Mouse (Mus musculus): ENCODE results near the gene Fgfr2. TPM values are rescaled to one million over a fixed set of nuclear protein-coding genes. Genes with fewer than 3 reads are reported as not detected.

Gene Fgfr2
- polyA plus RNA-seq, 1 experiment, result 12.0 TPM

DNA sequence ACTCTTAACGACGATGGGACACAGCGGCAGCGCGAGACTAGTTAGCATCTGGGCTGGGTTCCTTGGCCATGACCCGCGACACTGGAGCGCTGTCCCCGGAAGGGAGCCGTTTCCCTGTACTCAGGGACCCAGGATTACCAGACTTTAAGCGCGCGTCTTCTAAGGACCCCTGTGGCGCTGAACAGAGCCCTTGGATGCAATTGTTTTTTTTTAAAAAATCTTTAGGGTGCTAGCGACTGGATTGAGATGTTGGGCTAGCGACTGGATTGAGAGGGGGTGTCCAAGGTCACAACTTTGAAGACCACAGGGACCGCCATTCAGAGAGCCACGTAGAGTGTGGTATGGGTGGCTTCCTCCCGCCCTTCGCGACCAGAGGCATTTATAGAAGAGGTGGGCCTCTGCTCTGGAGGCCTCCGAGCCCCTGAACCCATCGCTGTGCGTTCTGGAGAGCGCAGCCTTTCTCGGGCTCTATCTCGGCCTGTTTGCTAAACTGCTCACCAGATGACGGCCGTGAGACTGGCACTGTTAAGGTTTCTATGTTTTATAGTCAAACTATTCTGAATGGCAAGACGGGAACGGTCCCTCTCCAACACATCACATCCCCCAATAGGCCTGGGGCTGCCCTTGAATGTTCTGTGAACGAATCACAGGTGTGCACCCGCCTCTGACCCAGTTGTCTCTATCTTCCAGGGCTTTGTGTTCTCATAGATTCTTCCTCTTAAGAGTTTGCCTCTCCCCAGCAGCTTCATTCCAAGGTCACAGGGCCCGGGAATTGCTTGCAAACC, 1.7 kb upstream of the Fgfr2 start:
- peak overlapping the region; percentile 91 for H3K27ac ChIP-seq (replicated peaks; ENCODE audit: low read depth, low read length)

DNA sequence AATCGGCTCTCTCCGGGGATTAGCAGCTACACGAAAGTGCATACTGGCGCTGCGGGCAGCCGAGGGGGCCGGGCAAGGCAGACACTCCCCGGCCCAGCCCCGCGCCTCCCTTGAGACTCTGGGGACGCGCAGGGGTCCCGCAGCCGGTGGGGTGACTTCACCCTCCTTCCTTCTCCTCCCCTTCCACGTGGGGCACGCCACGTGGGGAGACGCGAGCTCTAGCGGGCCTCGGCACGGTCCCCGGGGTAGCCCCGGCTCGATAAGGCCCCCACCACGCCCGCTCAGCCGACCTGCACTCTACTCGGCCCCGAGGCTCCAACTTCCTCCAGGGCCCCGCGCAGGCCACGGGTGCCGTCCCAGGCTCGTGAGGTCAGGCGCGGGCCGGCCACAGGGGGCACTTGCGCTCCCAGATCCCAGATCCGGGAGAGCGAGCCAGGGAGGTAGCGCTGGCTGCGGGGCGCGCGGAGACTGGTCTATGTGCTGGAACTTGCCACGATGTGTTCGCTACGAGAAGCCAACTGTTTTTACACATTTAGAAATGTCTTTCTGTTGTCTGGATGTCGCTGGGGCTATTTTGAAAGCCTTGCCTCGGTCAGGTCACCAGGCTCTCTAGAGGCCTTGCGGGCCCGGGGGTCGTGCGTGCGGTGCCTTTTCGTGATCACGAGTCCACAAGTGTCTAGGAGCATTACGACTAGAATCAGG, 1.0 kb upstream of the Fgfr2 start, which contains the start of gene Ctbp2:
Ctbp2 (minus strand) TSS at position 356 of the 702 bp plus-strand sequence.
- no peaks in the 10 kb centered on the region; the same call in 1 of the 2 replicates for H3K4me1 ChIP-seq (ENCODE audit: control insufficient read depth, insufficient read depth, insufficient read length, low read length)
- peak within 1 kb of the TSS; percentile 91 for H3K27ac ChIP-seq (replicated peaks; ENCODE audit: low read depth, low read length)
- peak within 1 kb of the TSS; percentile 100 for H3K4me3 ChIP-seq (ENCODE audit: insufficient read depth, low read depth, low read length)

More for the DNA sequence above, 1.7 kb upstream of the Fgfr2 start:
- Histone ChIP-seq H3K4me3 (ENCODE audit: insufficient read depth, low read depth, low read length) (peak overlapping the region; percentile 94), H3K4me1 (ENCODE audit: control insufficient read depth, insufficient read depth, insufficient read length, low read length) (no peaks in the 10 kb centered on the region; the same call in 1 of the 2 replicates)

DNA sequence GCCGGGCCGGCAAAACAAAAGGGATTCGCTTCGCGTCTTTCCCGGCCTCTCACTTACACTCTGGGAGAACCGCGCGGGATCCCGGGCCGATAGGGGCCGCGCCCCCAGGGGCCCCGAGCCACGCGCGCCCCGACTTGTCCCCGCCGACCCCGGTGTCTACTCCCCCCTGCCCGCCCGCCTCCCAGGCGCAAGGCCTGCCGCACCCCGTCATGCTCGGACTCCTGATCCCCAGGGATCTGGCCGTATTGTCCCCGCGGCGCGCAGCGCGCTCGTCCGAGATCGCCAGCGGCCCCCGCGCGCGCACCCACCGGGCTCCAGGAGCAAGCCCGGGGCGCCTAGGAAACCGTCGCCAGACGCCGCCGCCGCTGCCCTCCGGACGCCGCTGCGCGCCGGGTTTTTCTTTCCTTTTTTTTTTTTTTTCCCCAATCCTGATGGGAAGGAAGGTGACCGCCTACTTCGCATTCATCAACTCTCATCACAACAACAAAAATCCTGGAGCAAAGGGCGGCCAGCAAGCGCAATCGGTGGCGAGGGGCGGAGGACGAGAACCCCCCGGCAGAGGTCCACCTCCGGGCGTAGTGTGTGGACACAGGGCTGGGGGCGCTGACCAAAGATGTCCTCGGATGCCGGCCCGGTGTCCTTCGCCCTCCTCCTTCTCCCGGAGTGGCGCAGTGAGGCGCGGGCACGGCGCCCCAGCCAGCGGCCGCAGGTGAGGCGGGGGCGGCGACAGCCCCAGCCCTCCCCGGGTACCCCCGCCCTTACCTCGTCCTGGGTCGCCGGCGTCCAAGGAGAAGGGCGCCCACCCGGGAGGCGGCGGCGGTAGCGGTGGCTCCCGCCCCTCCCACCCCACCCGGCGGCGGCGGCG, 539 bp downstream of the Fgfr2 start:
- Histone ChIP-seq H3K27ac (replicated peaks; ENCODE audit: low read depth, low read length) (peak overlapping the region; percentile 87), H3K4me3 (ENCODE audit: insufficient read depth, low read depth, low read length) (peak overlapping the region; percentile 100), H3K4me1 (ENCODE audit: control insufficient read depth, insufficient read depth, insufficient read length, low read length) (no peaks in the 10 kb centered on the region; the same call in 1 of the 2 replicates)

DNA sequence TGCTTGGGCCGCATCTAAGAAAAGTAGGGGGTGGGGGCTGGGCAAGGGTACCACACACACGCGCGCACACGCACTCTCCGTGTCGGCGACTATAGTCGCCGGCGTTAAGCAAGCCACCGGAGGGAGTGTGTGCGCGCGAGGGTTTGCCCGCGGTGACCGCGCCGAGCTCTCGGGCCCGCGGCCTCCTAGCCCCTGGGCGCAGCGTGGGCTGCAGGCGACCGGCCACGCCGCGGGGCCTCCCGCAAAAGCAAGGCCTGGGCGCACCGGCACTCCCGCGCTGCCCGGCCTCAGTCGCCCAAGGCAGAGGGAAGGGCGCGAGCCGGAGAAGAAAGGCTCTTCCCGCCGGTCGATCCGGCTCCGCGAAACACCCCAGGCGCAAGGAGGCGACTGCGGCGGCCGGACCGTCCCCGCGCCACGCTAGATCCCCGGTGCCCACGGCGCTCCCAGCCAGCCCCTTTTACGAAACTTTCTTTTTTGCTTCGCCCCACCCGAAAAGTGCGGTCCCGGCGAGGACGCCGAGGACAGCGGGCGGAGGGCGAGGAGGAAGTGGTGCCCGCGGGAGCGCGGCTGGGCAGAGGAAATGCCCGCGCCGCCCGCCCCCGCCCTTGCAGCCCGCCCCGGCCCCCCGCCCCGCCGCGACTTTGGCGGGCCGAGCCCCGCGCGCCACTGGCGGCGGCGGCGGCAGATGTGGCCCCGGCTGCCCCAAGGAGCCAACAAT, 1.3 kb downstream of the Fgfr2 start:
- Histone ChIP-seq H3K27ac (replicated peaks; ENCODE audit: low read depth, low read length) (peak overlapping the region; percentile 87), H3K4me1 (ENCODE audit: control insufficient read depth, insufficient read depth, insufficient read length, low read length) (no peaks in the 10 kb centered on the region; the same call in 1 of the 2 replicates), H3K4me3 (ENCODE audit: insufficient read depth, low read depth, low read length) (peak overlapping the region; percentile 100)

DNA sequence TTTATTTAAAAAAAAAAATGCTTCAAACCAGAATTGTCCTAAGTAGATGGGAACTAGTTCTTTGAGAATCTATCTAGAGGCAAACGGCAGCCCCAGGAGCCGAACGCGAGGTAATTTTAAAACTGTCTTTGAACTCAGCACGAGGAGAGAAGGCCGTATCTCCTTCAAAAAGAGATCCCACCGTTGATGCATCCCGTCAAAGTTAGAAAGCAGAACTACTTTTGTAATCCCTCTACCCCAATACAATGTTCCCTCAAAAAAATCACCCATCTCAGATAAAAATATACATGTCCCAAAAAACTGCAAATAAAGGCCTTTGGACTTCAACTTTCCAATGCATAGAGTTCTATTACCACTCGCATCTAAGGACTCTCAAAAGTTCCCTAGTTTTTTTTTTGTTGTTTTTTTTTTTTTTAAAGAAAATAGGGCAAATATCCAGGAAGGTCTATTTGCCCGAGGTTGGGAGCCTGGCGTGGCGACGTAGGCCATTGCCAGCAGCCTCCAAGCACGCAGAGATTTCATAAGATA, 2.0 kb downstream of the Fgfr2 start:
- Histone ChIP-seq H3K4me1 (ENCODE audit: control insufficient read depth, insufficient read depth, insufficient read length, low read length) (peaks cover 1% of the 10 kb centered on the region), H3K27ac (replicated peaks; ENCODE audit: low read depth, low read length) (no peak overlapping the region), H3K4me3 (ENCODE audit: insufficient read depth, low read depth, low read length) (peak overlapping the region; percentile 100)

DNA sequence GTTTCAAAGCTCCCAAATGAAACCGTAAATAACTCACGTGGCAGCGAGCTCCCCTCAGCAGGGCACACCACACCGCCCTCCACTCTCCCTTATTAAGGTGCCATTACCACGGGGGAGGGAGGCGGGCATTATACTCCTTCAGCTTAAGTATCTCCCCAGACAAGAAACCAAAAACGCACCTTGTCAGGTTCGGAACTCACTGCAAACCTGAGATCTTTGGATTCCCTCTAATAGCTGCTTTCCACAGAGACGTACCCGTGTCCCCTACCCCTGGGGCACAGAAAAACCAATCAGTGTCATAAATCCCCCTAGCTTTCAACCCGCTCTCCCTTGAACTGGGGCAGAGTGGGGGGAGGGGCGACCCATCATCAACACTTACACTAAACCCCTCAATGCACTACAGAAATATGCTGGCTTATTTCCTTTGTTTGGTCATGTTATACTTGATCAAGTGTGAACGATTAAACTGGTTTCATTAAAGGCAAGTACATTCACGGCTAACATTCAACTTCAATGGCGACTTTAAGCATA, 2.9 kb downstream of the Fgfr2 start:
- no peak overlapping the region for H3K4me3 ChIP-seq (ENCODE audit: insufficient read depth, low read depth, low read length)
- no peak overlapping the region for H3K27ac ChIP-seq (replicated peaks; ENCODE audit: low read depth, low read length)
- H3K4me1 ChIP-seq (ENCODE audit: control insufficient read depth, insufficient read depth, insufficient read length, low read length), result peaks cover 8% of the 10 kb centered on the region

DNA sequence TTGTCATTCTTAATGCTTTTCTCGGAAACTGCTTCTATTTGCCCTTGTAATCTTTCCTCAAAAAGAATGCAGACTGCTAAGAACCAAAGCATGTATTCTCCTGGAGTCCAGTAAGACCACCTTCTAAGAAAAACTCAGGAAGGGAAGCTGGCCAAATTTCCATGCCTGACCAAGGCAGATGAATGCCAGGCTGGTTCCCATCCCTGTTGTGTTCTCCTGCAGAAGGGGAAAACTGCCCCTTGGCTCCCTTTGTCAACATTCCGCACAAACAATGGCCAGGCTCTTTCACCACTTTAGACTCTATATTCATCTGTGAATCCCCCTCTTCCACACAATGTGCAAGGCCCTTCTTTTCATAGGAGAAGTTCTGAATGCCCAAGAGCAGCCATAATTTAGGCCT, 5.3 kb downstream of the Fgfr2 start:
- Histone ChIP-seq H3K4me1 (ENCODE audit: control insufficient read depth, insufficient read depth, insufficient read length, low read length) (peaks cover 26% of the 10 kb centered on the region), H3K27ac (replicated peaks; ENCODE audit: low read depth, low read length) (no peak overlapping the region), H3K4me3 (ENCODE audit: insufficient read depth, low read depth, low read length) (no peak overlapping the region)

DNA sequence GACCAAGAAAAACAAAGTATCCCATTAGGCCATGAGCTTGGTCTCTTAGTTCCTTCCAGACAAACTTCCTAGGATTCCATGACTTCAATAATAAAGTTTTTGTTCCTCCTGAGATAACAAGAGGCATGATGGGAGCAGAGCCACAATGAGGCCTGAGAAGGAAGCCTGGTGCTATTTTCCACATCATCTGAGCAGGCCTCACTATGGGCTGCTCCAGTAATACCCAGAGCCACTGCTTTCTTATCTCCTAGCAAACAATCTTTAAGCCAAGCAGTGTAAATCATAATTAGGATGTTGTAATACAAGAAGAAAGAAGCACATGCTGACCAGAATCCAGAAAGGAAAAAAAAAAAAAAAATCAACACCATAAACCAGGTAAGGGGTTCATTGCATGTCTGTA, 6.6 kb downstream of the Fgfr2 start:
- peaks cover 32% of the 10 kb centered on the region for H3K4me1 ChIP-seq (ENCODE audit: control insufficient read depth, insufficient read depth, insufficient read length, low read length)
- no peak overlapping the region for H3K27ac ChIP-seq (replicated peaks; ENCODE audit: low read depth, low read length)
- no peak overlapping the region for H3K4me3 ChIP-seq (ENCODE audit: insufficient read depth, low read depth, low read length)

DNA sequence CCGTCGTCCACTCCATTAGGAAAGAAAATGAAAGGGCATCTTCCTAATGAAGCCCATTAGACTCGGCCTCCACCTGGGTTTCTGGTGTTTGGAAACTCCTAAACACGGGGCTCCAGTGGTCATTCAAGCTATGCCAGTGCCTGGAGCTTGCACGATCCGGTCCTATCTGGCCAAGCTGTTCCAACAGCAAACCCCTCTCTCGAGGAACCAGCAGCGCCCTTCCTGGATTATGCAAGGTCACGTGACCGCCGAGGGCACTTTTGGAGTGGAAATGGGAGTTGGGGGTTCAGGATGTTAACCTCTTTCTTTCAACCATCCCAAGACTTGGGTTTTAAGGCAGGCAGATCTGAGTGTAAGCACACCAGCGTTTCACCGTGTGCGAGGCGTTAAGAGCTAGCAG, 7.3 kb downstream of the Fgfr2 start:
- H3K27ac ChIP-seq (replicated peaks; ENCODE audit: low read depth, low read length), result no peak overlapping the region

DNA sequence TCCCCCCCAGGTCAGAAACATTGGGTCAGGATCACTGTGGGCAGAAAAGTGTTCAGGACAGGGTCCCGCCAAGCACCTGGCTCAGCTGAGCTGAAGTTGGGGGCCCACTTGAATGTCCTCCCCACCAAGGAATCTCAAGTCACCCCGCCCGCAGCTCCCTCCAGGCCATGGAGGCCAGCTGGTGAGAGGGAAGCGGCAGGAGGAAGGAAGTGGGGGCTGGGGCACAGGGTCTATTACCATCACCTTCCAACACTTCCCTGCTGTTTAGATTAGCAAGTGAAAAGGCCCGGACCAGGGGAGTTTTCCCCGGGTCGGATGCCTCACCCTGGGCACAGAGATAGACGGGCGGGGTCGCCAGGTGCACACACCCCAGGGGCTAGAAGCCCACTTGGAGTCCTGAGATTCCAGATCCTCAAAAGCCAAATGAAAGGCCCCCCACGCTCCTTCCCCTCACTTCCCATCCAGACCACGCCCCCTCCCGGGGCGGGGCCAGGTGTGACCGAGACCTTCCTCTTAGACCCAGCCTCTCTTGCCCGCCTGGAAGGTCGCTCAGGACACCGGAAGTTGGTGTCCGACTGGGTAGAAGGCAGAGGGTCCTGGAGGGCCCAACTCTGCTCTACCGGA, 8.2 kb downstream of the Fgfr2 start:
- Histone ChIP-seq H3K27ac (replicated peaks; ENCODE audit: low read depth, low read length) (no peak overlapping the region), H3K4me1 (ENCODE audit: control insufficient read depth, insufficient read depth, insufficient read length, low read length) (peaks cover 35% of the 10 kb centered on the region), H3K4me3 (ENCODE audit: insufficient read depth, low read depth, low read length) (peak overlapping the region; percentile 19; the same call in 1 of the 2 replicates)

More for the DNA sequence above, 7.3 kb downstream of the Fgfr2 start:
- peaks cover 32% of the 10 kb centered on the region for H3K4me1 ChIP-seq (ENCODE audit: control insufficient read depth, insufficient read depth, insufficient read length, low read length)
- H3K4me3 ChIP-seq (ENCODE audit: insufficient read depth, low read depth, low read length), result peak overlapping the region; percentile 37; the same call in 1 of the 2 replicates

DNA sequence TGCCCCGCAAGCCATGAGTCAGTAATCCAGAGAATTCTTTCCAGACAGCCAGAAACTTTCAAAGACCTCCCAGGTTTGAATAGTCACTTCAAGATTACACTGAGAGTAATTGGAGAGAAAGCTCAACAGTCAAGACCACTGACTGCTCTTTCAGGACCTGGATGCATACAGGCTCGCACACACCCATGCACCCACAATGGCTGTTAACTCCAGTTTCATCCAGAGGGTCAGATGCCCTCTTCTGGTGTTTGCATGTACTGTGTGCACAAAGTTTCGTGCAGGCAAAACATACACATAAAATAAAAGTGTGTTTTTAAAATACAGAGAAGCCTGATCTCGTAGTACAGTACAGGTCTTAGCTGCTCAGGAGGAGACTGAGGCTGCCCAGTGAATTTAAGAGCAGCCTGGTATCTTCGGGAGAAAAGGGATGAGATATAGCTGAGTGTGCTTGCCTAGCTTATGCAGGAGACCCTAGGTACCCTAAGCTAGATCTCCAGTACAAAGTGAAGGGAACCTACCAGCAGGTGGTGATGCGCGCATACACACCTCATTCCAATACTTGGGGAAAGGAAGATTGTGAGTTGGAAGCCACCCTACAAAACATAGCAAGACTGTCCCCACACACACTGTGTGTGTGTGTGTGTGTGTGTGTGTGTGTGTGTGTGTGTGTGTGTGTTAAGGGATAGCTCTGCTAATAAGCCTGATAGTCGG, 9.8 kb downstream of the Fgfr2 start:
- Histone ChIP-seq H3K4me1 (ENCODE audit: control insufficient read depth, insufficient read depth, insufficient read length, low read length) (peaks cover 36% of the 10 kb centered on the region), H3K27ac (replicated peaks; ENCODE audit: low read depth, low read length) (no peak overlapping the region)

DNA sequence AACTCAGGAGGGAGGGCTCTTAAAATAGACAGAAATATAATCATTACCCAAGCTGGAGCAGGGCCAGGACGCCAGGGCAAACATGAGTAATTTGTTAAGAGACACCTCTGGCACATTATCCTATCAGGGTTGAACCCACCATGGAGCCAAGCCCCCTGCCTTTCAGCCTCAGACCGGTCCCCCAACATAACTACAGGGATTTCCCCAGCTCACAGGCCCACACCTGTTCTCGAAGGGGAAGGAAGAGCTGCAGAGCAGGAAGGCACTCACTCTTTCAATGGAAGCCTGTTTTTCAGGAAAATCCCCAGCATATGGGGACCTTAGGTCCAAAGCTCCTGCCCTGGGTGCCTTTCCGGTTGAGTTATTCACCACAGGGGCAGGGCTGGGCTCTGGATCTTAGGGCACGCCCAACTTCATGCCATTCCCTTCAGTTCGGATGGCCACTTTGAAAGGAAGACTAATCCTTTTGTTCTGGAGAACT, 10.8 kb downstream of the Fgfr2 start:
- Histone ChIP-seq H3K4me1 (ENCODE audit: control insufficient read depth, insufficient read depth, insufficient read length, low read length) (peaks cover 36% of the 10 kb centered on the region), H3K4me3 (ENCODE audit: insufficient read depth, low read depth, low read length) (no peak overlapping the region), H3K27ac (replicated peaks; ENCODE audit: low read depth, low read length) (no peak overlapping the region)

More for the DNA sequence above, 9.8 kb downstream of the Fgfr2 start:
- no peak overlapping the region for H3K4me3 ChIP-seq (ENCODE audit: insufficient read depth, low read depth, low read length)

DNA sequence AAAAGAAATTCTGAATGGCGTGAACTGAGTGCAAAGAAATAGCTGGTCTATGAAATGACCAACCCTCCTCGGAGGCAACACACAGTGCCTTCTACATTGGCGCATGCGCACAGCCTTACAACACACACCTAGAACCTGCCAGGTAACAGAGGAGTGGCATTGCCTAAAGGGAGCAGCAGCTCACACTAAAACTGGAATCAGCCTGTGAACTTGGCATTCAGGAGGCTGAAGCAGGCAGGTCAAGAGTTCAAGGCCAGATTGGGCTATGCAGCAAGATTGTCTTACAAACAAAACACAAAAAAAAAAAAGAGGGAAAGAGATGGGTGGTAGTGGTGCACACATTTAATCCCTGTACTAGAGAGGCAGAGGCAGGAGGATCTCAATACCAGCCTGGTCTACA, 13.7 kb downstream of the Fgfr2 start:
- Histone ChIP-seq H3K27ac (replicated peaks; ENCODE audit: low read depth, low read length) (no peak overlapping the region), H3K4me1 (ENCODE audit: control insufficient read depth, insufficient read depth, insufficient read length, low read length) (peaks cover 33% of the 10 kb centered on the region), H3K4me3 (ENCODE audit: insufficient read depth, low read depth, low read length) (no peak overlapping the region)
